Mouse (Mus musculus): ENCODE results near the gene Actl6a. TPM values are rescaled to one million over a fixed set of nuclear protein-coding genes. Genes with fewer than 3 reads are reported as not detected.
"Not testable (repeated sequence)": the region's sequence is repeated elsewhere in the genome, so short reads cannot be mapped to it uniquely, and the experiment has no call there.

The Actl6a gene
- polyA plus RNA-seq, 1 experiment = 18.9 TPM

DNA sequence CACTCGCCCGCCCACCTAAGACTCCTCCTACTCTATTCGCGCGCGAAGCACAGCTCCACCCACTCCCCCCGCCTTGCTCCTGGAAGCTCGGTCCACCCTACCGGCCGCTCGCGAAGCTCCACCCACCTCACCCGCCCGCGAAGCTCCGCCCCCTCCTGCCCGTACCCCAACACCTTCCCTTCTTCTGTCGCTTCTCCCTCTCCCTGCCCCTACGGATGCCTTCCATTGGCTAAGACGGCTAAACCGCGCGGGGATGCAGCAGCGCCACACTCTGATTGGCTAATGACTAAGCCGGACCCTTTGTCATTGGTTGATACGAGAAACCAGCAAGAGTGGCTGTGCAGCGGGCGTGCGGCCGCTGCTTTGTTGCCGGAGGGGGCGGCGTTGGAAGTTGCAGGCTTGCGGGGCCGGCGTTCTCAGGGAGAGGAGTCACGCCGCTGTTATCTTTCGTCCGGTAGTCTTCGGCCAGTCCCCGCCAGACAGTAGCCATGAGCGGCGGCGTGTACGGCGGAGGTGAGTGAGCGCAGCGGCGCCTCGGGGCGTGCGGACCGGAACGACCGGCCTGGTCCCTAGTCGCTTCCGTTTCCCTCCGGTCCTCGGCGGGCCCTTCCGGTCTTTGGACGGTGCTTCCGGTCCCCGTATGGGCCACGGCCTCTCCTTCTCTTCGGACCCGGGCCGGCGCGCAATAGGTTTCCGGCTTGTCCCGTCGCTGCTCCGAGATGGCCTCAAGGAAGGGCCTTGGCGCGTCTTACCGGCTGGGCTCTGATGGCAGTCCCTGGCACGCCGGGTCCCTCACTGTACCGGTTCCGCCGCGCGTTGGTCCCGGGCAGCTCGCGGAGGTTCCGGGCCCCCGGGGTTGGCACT is 2.5 kb downstream of the Actl6a start:
- Histone ChIP-seq H3K4me1 (ENCODE audit: control insufficient read depth, insufficient read depth, low read length) (no peaks in the 10 kb centered on the region), H3K4me3 (replicated peaks; ENCODE audit: extremely low read depth, low read depth, low read length) (peak overlapping the region; percentile 87)
- under 1% methylated on average over 90 of the region's 90 CpGs for WGBS
- TF ChIP-seq POLR2A (IDR thresholded peaks at IDR 0.05; ENCODE audit: borderline replicate concordance, extremely low read depth, low read depth, low read length) (0 out of 2 replicates have a peak, but pooled peaks have one; percentile 7), CTCF (IDR thresholded peaks at IDR 0.05; ENCODE audit: insufficient read depth, low read length) (no peak)
- peak; percentile 97 for DNase-seq

GRCm38 (mm10) chr3:32709388-32709787 is 3.3 kb downstream of the Actl6a start:
- TF ChIP-seq CTCF (IDR thresholded peaks at IDR 0.05; ENCODE audit: insufficient read depth, low read length) (no peak), POLR2A (IDR thresholded peaks at IDR 0.05; ENCODE audit: borderline replicate concordance, extremely low read depth, low read depth, low read length) (no peak)
- 5% methylated on average over 9 of the region's 9 CpGs for WGBS

DNA sequence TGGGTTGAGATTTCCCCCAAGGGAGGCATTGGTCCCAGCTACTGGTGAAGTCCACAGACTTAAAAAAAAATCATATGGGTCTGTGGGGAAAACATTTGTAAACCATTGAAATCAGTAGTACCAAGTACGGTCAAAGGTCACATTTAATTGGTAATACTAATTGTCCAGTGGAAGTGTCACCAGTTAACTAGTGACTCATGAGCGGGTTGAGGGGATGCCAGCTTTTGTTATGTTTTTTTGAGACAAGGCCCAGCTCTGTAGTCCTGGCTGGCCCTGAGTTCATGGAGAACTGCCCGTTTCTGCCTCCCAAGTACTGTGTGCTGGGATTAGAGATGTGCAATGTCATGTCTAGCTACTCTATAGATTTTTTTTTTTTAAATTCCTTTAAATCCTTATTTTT is 7.6 kb downstream of the Actl6a start:
- Histone ChIP-seq H3K4me3 (replicated peaks; ENCODE audit: extremely low read depth, low read depth, low read length) (no peak overlapping the region), H3K4me1 (ENCODE audit: control insufficient read depth, insufficient read depth, low read length) (no peaks in the 10 kb centered on the region)
- TF ChIP-seq CTCF (IDR thresholded peaks at IDR 0.05; ENCODE audit: insufficient read depth, low read length) (no peak), POLR2A (IDR thresholded peaks at IDR 0.05; ENCODE audit: borderline replicate concordance, extremely low read depth, low read depth, low read length) (no peak)
- WGBS = 93% methylated on average over 3 of the region's 3 CpGs
- no peak for DNase-seq

More at GRCm38 (mm10) chr3:32709388-32709787, 3.3 kb downstream of the Actl6a start:
- no peaks in the 10 kb centered on the region for H3K4me1 ChIP-seq (ENCODE audit: control insufficient read depth, insufficient read depth, low read length)
- no peak for DNase-seq
- H3K4me3 ChIP-seq (replicated peaks; ENCODE audit: extremely low read depth, low read depth, low read length) = peak overlapping the region; percentile 87

DNA sequence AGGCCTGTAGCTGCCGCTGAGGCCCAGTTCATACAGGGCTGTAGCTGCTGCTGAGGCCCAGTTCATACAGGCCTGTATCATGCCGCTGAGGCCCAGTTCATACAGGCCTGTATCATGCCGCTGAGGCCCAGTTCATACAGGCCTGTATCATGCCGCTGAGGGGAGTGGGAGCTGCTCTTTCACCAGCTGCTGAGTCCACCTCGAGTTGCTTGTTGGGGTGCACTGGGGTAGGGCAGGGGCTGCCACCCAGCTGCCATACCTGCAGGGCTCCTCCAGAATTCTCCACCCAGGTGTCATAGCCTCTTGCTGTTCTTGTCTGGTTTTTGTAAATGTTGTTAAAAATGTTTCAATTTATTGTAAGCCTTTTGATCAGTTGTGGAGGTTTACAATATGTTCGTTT is 11.3 kb downstream of the Actl6a start:
- not testable (repeated sequence) for H3K4me1 ChIP-seq (ENCODE audit: control insufficient read depth, insufficient read depth, low read length); H3K4me3 ChIP-seq (replicated peaks; ENCODE audit: extremely low read depth, low read depth, low read length); DNase-seq
- WGBS = 92% methylated on average over 6 of the region's 6 CpGs

GRCm38 (mm10) chr3:32718271-32718670 is 12.2 kb downstream of the Actl6a start:
- 78% methylated on average over 5 of the region's 5 CpGs for WGBS
- Histone ChIP-seq H3K4me1 (ENCODE audit: control insufficient read depth, insufficient read depth, low read length) (no peaks in the 10 kb centered on the region), H3K4me3 (replicated peaks; ENCODE audit: extremely low read depth, low read depth, low read length) (no peak overlapping the region)
- no peak for TF ChIP-seq POLR2A (IDR thresholded peaks at IDR 0.05; ENCODE audit: borderline replicate concordance, extremely low read depth, low read depth, low read length)
- TF ChIP-seq CTCF (IDR thresholded peaks at IDR 0.05; ENCODE audit: insufficient read depth, low read length) = no peak
- peak; percentile 29 for DNase-seq

GRCm38 (mm10) chr3:32724191-32724590 is 18.1 kb downstream of the Actl6a start:
- 94% methylated on average over 7 of the region's 7 CpGs for WGBS
- no peak overlapping the region for H3K4me3 ChIP-seq (replicated peaks; ENCODE audit: extremely low read depth, low read depth, low read length)
- H3K4me1 ChIP-seq (ENCODE audit: control insufficient read depth, insufficient read depth, low read length) = no peaks in the 10 kb centered on the region
- DNase-seq = no peak
- TF ChIP-seq POLR2A (IDR thresholded peaks at IDR 0.05; ENCODE audit: borderline replicate concordance, extremely low read depth, low read depth, low read length) (no peak), CTCF (IDR thresholded peaks at IDR 0.05; ENCODE audit: insufficient read depth, low read length) (no peak)

- no peaks in the 10 kb centered on the region for H3K4me1 ChIP-seq (ENCODE audit: control insufficient read depth, insufficient read depth, low read length)
- no peak for DNase-seq
- 84% methylated on average over 5 of the region's 5 CpGs for WGBS
- TF ChIP-seq CTCF (IDR thresholded peaks at IDR 0.05; ENCODE audit: insufficient read depth, low read length) = no peak
- no peak for TF ChIP-seq POLR2A (IDR thresholded peaks at IDR 0.05; ENCODE audit: borderline replicate concordance, extremely low read depth, low read depth, low read length)
- no peak overlapping the region for H3K4me3 ChIP-seq (replicated peaks; ENCODE audit: extremely low read depth, low read depth, low read length)
Measured at GRCm38 (mm10) chr3:32725951-32726350, 19.9 kb downstream of the Actl6a start.

- no peak for TF ChIP-seq CTCF (IDR thresholded peaks at IDR 0.05; ENCODE audit: insufficient read depth, low read length)
- no peak for TF ChIP-seq POLR2A (IDR thresholded peaks at IDR 0.05; ENCODE audit: borderline replicate concordance, extremely low read depth, low read depth, low read length)
- no peak for DNase-seq
Measured at GRCm38 (mm10) chr3:32727861-32728260, 21.8 kb downstream of the Actl6a start.

DNA sequence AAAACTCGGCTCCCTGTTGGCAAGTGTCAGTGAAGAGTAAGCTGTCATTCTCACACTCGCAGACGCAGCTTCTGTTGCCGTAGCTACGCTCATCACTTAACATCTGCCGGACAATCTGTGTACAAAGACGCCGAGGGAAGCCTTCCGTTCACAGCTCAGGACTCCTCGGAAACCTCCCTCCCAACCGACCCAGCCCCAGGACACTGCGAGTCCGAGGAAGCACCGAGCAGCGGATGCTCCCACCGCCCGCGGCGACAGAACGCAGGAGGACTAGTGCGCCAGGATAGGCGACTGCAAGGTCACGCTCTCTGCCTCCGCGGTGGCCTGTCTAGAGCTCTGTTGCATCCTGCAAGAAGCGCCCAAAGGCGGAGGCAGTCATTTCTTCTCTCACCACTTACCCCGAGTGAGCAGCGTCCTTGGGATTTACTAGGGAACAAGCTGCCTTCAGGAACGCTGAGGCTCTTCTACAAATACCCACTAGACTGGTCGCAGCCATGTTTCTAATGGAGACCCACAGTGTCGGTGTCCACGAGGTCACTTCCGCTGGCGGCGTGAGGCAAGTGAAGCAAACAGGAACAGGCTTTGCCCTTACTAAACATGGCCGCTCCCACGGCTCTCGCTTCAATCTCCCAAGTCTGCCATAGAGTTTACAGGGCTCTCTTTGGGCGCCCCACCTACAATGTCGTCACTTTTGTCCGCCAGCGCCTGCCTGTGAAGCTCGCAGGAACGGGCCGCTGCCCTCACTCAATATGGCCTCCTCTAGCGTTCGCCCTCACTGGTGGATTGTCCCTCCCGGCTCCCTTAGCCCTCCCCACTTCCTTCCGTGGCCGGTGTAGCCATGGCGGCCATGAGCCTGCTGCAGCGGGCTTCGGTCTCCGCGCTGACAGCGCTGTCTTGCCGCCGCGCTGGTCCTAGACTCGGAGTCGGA is 30.4 kb downstream of the Actl6a start, which contains the start of gene Ndufb5:
Gene Ndufb5 (plus strand): TSS at position 747 of the 928 bp plus-strand sequence.
- WGBS = under 1% methylated on average over 62 of the region's 62 CpGs
- TF ChIP-seq POLR2A (IDR thresholded peaks at IDR 0.05; ENCODE audit: borderline replicate concordance, extremely low read depth, low read depth, low read length) (peak; percentile 78; the same call in 1 of the 2 replicates), CTCF (IDR thresholded peaks at IDR 0.05; ENCODE audit: insufficient read depth, low read length) (no peak)
- peak; percentile 97 for DNase-seq
- Histone ChIP-seq H3K4me1 (ENCODE audit: control insufficient read depth, insufficient read depth, low read length) (peaks cover 5% of the 10 kb centered on the region; the same call in 1 of the 2 replicates), H3K4me3 (replicated peaks; ENCODE audit: extremely low read depth, low read depth, low read length) (peak within 1 kb of the TSS; percentile 94)

More at GRCm38 (mm10) chr3:32727861-32728260, 21.8 kb downstream of the Actl6a start:
- Histone ChIP-seq H3K4me3 (replicated peaks; ENCODE audit: extremely low read depth, low read depth, low read length) (no peak overlapping the region), H3K4me1 (ENCODE audit: control insufficient read depth, insufficient read depth, low read length) (no peaks in the 10 kb centered on the region)
- WGBS = 71% methylated on average over 4 of the region's 4 CpGs
